Mouse (Mus musculus) gastrocnemius, adult 2 months (tissue): ENCODE results near the gene Slc37a4. TPM values are rescaled to one million over a fixed set of nuclear protein-coding genes. Genes with fewer than 3 reads are reported as not detected.
"Not testable (repeated sequence)": the region's sequence is repeated elsewhere in the genome, so short reads cannot be mapped to it uniquely, and the experiment has no call there.

Experiments
- DNase-seq: peaks from one replicate; pipeline ENCODE4 v3.0.0; 2022
- H3K27ac ChIP-seq: fragments of 200-600 bp; 2 replicates; pipeline ENCODE4 v1.8.1; 2022; ENCODE audit warnings: mild to moderate bottlenecking
- H3K4me3 ChIP-seq: fragments of 200-600 bp; 2 replicates; pipeline ENCODE4 v1.8.1; 2022; ENCODE audit warnings: mild to moderate bottlenecking, moderate library complexity
- CTCF ChIP-seq: fragments of 200-600 bp; IDR thresholded peaks from 2 replicates; pipeline ENCODE4 v1.8.1; 2022; ENCODE audit warnings: antibody characterized with exemption, mild to moderate bottlenecking, moderate library complexity
- intact Hi-C: fragments of 180-260 bp; cut with DNase I; formaldehyde crosslinking; loops from one replicate; pipeline ENCODE4 v1.15.1; 2025
- long read RNA-seq, 2 experiments: library from polyadenylated mRNA; stranded (forward); transcript quantifications; one replicate each; pipeline ENCODE4 v2.0.0; 2021
- total RNA-seq, 2 experiments: library from RNA; stranded (reverse); gene quantifications; 2 replicates each; pipeline ENCODE4 v1.2.3; 2021

Gene Slc37a4
- 100 to 1,000 TPM in 1 of 2 experiments, 10 to 100 TPM in 1; 90.6 to 129 TPM for total RNA-seq
- long read RNA-seq, experiment 1, transcript Slc37a4-202 (9 exons, 1,353 nt) = major isoform, 60 of 127 reads
- long read RNA-seq, experiment 1, partial matches to known transcripts = 10 of 127 reads
- long read RNA-seq, experiment 1, other reads (novel, unspliced or antisense) = 52 of 127 reads
- long read RNA-seq, experiment 2, transcript Slc37a4-202 (9 exons, 1,353 nt) = major isoform, 102 of 171 reads
- long read RNA-seq, experiment 2, partial matches to known transcripts = 9 of 171 reads
- long read RNA-seq, experiment 2, other reads (novel, unspliced or antisense) = 56 of 171 reads

- peak within 1 kb of the TSS; percentile 87 for H3K4me3 ChIP-seq
- DNase-seq = peak; percentile 97
- intact Hi-C loops = no loop called here
- no peak for TF ChIP-seq CTCF
- peak within 1 kb of the TSS; percentile 97 for H3K27ac ChIP-seq
Measured at GRCm38 (mm10) chr9:44396684-44397411, at the start of gene Slc37a4. Slc37a4 (plus strand) TSS chr9:44396852.

GRCm38 (mm10) chr9:44347166-44347565, 49.5 kb upstream of the Slc37a4 start:
- DNase-seq = no peak
- TF ChIP-seq CTCF = no peak
- intact Hi-C loops = no loop called here
- H3K27ac ChIP-seq = no peak overlapping the region
- H3K4me3 ChIP-seq = no peak overlapping the region

- DNase-seq = no peak
- intact Hi-C loops = no loop called here
- no peak overlapping the region for H3K4me3 ChIP-seq
- H3K27ac ChIP-seq = no peak overlapping the region
- no peak for TF ChIP-seq CTCF
Measured at GRCm38 (mm10) chr9:44347621-44348020, 49.0 kb upstream of the Slc37a4 start.

GRCm38 (mm10) chr9:44348546-44348945, 48.1 kb upstream of the Slc37a4 start:
- TF ChIP-seq CTCF = no peak

GRCm38 (mm10) chr9:44351396-44351795, 45.3 kb upstream of the Slc37a4 start:
- no peak overlapping the region for H3K4me3 ChIP-seq
- intact Hi-C loops = no loop called here
- TF ChIP-seq CTCF = no peak
- DNase-seq = no peak
- no peak overlapping the region for H3K27ac ChIP-seq

More at GRCm38 (mm10) chr9:44348546-44348945, 48.1 kb upstream of the Slc37a4 start:
- no peak overlapping the region for H3K27ac ChIP-seq
- H3K4me3 ChIP-seq = no peak overlapping the region
- no peak for DNase-seq
- intact Hi-C loops = no loop called here

- no peak for TF ChIP-seq CTCF
- no peak overlapping the region for H3K27ac ChIP-seq
- no peak for DNase-seq
- no peak overlapping the region for H3K4me3 ChIP-seq
- intact Hi-C loops = no loop called here
Measured at GRCm38 (mm10) chr9:44352337-44352736, 44.3 kb upstream of the Slc37a4 start.

GRCm38 (mm10) chr9:44353142-44353541, 43.5 kb upstream of the Slc37a4 start:
- intact Hi-C loops = no loop called here
- Histone ChIP-seq H3K27ac (no peak overlapping the region), H3K4me3 (no peak overlapping the region)
- no peak for TF ChIP-seq CTCF
- no peak for DNase-seq

GRCm38 (mm10) chr9:44357207-44357606, 39.4 kb upstream of the Slc37a4 start:
- no peak overlapping the region for H3K27ac ChIP-seq
- peak; percentile 52 for TF ChIP-seq CTCF
- no peak for DNase-seq
- H3K4me3 ChIP-seq = no peak overlapping the region
- intact Hi-C loops = loop anchor here (1.0 kb wide), 1 partner anchor 65 kb away; no protein-coding TSS in a partner anchor

GRCm38 (mm10) chr9:44361190-44361917, 35.3 kb upstream of the Slc37a4 start, which contains the start of gene Vps11:
Vps11 (minus strand) TSS chr9:44361670.
- intact Hi-C loops = no loop called here
- Histone ChIP-seq H3K4me3 (peak within 1 kb of the TSS; percentile 74), H3K27ac (peak within 1 kb of the TSS; percentile 87)
- peak; percentile 96 for DNase-seq
- TF ChIP-seq CTCF = no peak

GRCm38 (mm10) chr9:44361931-44362330, 34.7 kb upstream of the Slc37a4 start:
- Histone ChIP-seq H3K4me3 (peak overlapping the region; percentile 74), H3K27ac (peak overlapping the region; percentile 87)
- intact Hi-C loops, DNase-seq: not testable (repeated sequence)

- H3K27ac ChIP-seq = no peak overlapping the region
- H3K4me3 ChIP-seq = no peak overlapping the region
- peak; percentile 48 for TF ChIP-seq CTCF
- no peak for DNase-seq
- intact Hi-C loops = no loop called here
Measured at GRCm38 (mm10) chr9:44364480-44364879, 32.2 kb upstream of the Slc37a4 start.

GRCm38 (mm10) chr9:44373386-44373785, 23.3 kb upstream of the Slc37a4 start:
- no peak overlapping the region for H3K27ac ChIP-seq
- intact Hi-C loops = no loop called here
- no peak for TF ChIP-seq CTCF
- no peak overlapping the region for H3K4me3 ChIP-seq
- DNase-seq = no peak

- no peak for DNase-seq
- peak overlapping the region; percentile 41 for H3K27ac ChIP-seq
- no peak overlapping the region for H3K4me3 ChIP-seq
- intact Hi-C loops = no loop called here
- no peak for TF ChIP-seq CTCF
Measured at GRCm38 (mm10) chr9:44376141-44376540, 20.5 kb upstream of the Slc37a4 start.

GRCm38 (mm10) chr9:44377335-44377734, 19.3 kb upstream of the Slc37a4 start:
- intact Hi-C loops, H3K27ac ChIP-seq, DNase-seq, H3K4me3 ChIP-seq: not testable (repeated sequence)
